In genomic region chr10:92074698-92075394, GRCm38 (mm10) we compare ENCODE assay signal across 15 mouse cellular contexts.
DNase-seq lines count a peak whose midpoint lies in the region; ATAC-seq and TF ChIP-seq lines count a peak whose summit lies in the region.
"Had no signal": no experiment of that assay in that cellular context is flagged by ENCODE, and none has a peak within 500 bp of the region (broad histone marks: within the 10 kb centered on the region; RNA-seq: fewer than 3 reads in every experiment).

No protein-coding gene starts in this region.

- no peak for TF ChIP-seq CTCF in kidney, adult 2 months (conservative IDR thresholded peaks at IDR 0.05; ENCODE audit: insufficient read depth, insufficient read length, low read depth, low read length)

- H3K4me1 ChIP-seq in forebrain, embryonic 12.5 days, result peaks cover 49% of the 10 kb centered on the region
- H3K4me1 ChIP-seq in hindbrain, embryonic 10.5 days (replicated peaks), result peaks cover 65% of the 10 kb centered on the region
- H3K4me1 ChIP-seq in midbrain, embryonic 10.5 days, result peaks cover 71% of the 10 kb centered on the region
- H3K4me1 ChIP-seq in neural tube, embryonic 12.5 days, result peaks cover 25% of the 10 kb centered on the region
- no peaks in the 10 kb centered on the region for H3K4me1 ChIP-seq in kidney, adult 2 months (ENCODE audit: control insufficient read depth, insufficient read depth, low read length)
- no peaks in the 10 kb centered on the region for H3K4me1 ChIP-seq in heart, embryonic 11.5 days (ENCODE audit: control insufficient read depth, insufficient read depth, low read length)
- H3K4me1 ChIP-seq: liver, embryonic 15.5 days had no signal

- no peak for TF ChIP-seq POLR2A in kidney, adult 2 months (IDR thresholded peaks at IDR 0.05; ENCODE audit: low read depth, low read length)

- 66% methylated on average over 11 of the region's 11 CpGs for WGBS in forebrain, embryonic 12.5 days
- 84% methylated on average over 11 of the region's 11 CpGs for WGBS in hindbrain, embryonic 10.5 days
- 82% methylated on average over 11 of the region's 11 CpGs for WGBS in midbrain, embryonic 10.5 days
- 71% methylated on average over 11 of the region's 11 CpGs for WGBS in neural tube, embryonic 12.5 days
- WGBS in kidney, adult 2 months, result 88% methylated on average over 11 of the region's 11 CpGs
- 82% methylated on average over 11 of the region's 11 CpGs for WGBS in heart, embryonic 11.5 days (ENCODE audit: insufficient replicate concordance)

- H3K36me3 ChIP-seq in forebrain, embryonic 12.5 days (replicated peaks), result peaks cover 10% of the 10 kb centered on the region; the same call in 1 of the 2 replicates
- peaks cover 6% of the 10 kb centered on the region; the same call in 1 of the 2 replicates for H3K36me3 ChIP-seq in hindbrain, embryonic 10.5 days
- peaks cover 40% of the 10 kb centered on the region for H3K36me3 ChIP-seq in midbrain, embryonic 10.5 days
- peaks cover 11% of the 10 kb centered on the region; the same call in 1 of the 2 replicates for H3K36me3 ChIP-seq in neural tube, embryonic 12.5 days
- H3K36me3 ChIP-seq in kidney, adult 2 months (ENCODE audit: control insufficient read depth, insufficient read depth, low read length), result no peaks in the 10 kb centered on the region
- no peaks in the 10 kb centered on the region for H3K36me3 ChIP-seq in heart, embryonic 11.5 days (ENCODE audit: control insufficient read depth, insufficient read depth, low read length)
- H3K36me3 ChIP-seq: liver, embryonic 15.5 days had no signal

- peak overlapping the region; percentile 73 for H3K27ac ChIP-seq in forebrain, embryonic 12.5 days
- H3K27ac ChIP-seq in hindbrain, embryonic 10.5 days, result peak overlapping the region; percentile 66
- H3K27ac ChIP-seq in midbrain, embryonic 10.5 days (replicated peaks), result peak overlapping the region; percentile 79
- no peak overlapping the region for H3K27ac ChIP-seq in neural tube, embryonic 12.5 days
- no peak overlapping the region for H3K27ac ChIP-seq in kidney, adult 2 months (ENCODE audit: insufficient read depth, low read depth, low read length)
- no peak overlapping the region for H3K27ac ChIP-seq in heart, embryonic 11.5 days (ENCODE audit: low read depth, low read length)
- H3K27ac ChIP-seq: liver, embryonic 15.5 days had no signal

- H3K4me3 ChIP-seq in forebrain, embryonic 12.5 days (replicated peaks), result no peak overlapping the region
- H3K4me3 ChIP-seq in hindbrain, embryonic 10.5 days, result no peak overlapping the region
- H3K4me3 ChIP-seq in midbrain, embryonic 10.5 days, result no peak overlapping the region
- H3K4me3 ChIP-seq in neural tube, embryonic 12.5 days, result no peak overlapping the region
- H3K4me3 ChIP-seq in kidney, adult 2 months (ENCODE audit: insufficient read depth, low read depth, low read length), result no peak overlapping the region
- H3K4me3 ChIP-seq in heart, embryonic 11.5 days (ENCODE audit: low read depth, low read length), result no peak overlapping the region
- H3K4me3 ChIP-seq: liver, embryonic 15.5 days had no signal

- 0 out of 2 replicates have a peak, but pooled peaks have one; percentile 47 for ATAC-seq in forebrain, embryonic 12.5 days (ENCODE audit: low FRiP score)
- ATAC-seq in neural tube, embryonic 12.5 days (ENCODE audit: low FRiP score, low read depth), result peak; percentile 49; the same call in 1 of the 2 replicates
- no peak for ATAC-seq in heart, embryonic 11.5 days (replicated peaks; ENCODE audit: insufficient number of reproducible peaks, low FRiP score, low TSS enrichment)
- ATAC-seq: activated CD4-positive, CD25-positive, alpha-beta regulatory T cell, adult 4 months; inflammation-experienced regulatory T-cells, adult 6 months had no signal

- H3K27me3 ChIP-seq in forebrain, embryonic 12.5 days, result no peaks in the 10 kb centered on the region
- H3K27me3 ChIP-seq in hindbrain, embryonic 10.5 days (ENCODE audit: insufficient read depth, poor library complexity, severe bottlenecking), result no peaks in the 10 kb centered on the region
- peaks cover 36% of the 10 kb centered on the region for H3K27me3 ChIP-seq in midbrain, embryonic 10.5 days (ENCODE audit: low read depth, poor library complexity, severe bottlenecking)
- H3K27me3 ChIP-seq in neural tube, embryonic 12.5 days (replicated peaks), result no peaks in the 10 kb centered on the region
- no peaks in the 10 kb centered on the region for H3K27me3 ChIP-seq in kidney, adult 2 months (replicated peaks; ENCODE audit: control insufficient read depth, insufficient read depth, low read length)
- H3K27me3 ChIP-seq in heart, embryonic 11.5 days (ENCODE audit: control insufficient read depth, insufficient read depth, low read length), result no peaks in the 10 kb centered on the region
- H3K27me3 ChIP-seq: liver, embryonic 15.5 days had no signal

- DNase-seq in hindbrain, embryonic 10.5 days (ENCODE audit: low spot score), result no peak
- DNase-seq in midbrain, embryonic 10.5 days (ENCODE audit: low spot score), result no peak
- DNase-seq in kidney, adult 2 months, result no peak
- DNase-seq in thymus, adult 18-20 months, result no peak
- DNase-seq: adrenal gland, postnatal 25 days; cerebellum, adult 9-10 months; gastrocnemius, postnatal 14 days; kidney, postnatal 4 days; thymus, adult 2 months had no signal

- H3K9me3 ChIP-seq in forebrain, embryonic 12.5 days, result no peaks in the 10 kb centered on the region
- H3K9me3 ChIP-seq in hindbrain, embryonic 10.5 days, result no peaks in the 10 kb centered on the region
- H3K9me3 ChIP-seq in midbrain, embryonic 10.5 days (replicated peaks), result no peaks in the 10 kb centered on the region
- H3K9me3 ChIP-seq in neural tube, embryonic 12.5 days, result no peaks in the 10 kb centered on the region
- no peaks in the 10 kb centered on the region for H3K9me3 ChIP-seq in heart, embryonic 11.5 days (replicated peaks; ENCODE audit: control insufficient read depth, low read length)
- H3K9me3 ChIP-seq: liver, embryonic 15.5 days had no signal

- H3K4me2 ChIP-seq in forebrain, embryonic 12.5 days, result 0 out of 2 replicates have a peak overlapping the region, but pooled peaks have one; percentile 15
- no peak overlapping the region for H3K4me2 ChIP-seq in neural tube, embryonic 12.5 days (replicated peaks)
- no peak overlapping the region for H3K4me2 ChIP-seq in heart, embryonic 11.5 days
- H3K4me2 ChIP-seq: liver, embryonic 15.5 days had no signal

- H3K9ac ChIP-seq in forebrain, embryonic 12.5 days, result no peak overlapping the region
- no peak overlapping the region for H3K9ac ChIP-seq in neural tube, embryonic 12.5 days
- no peak overlapping the region for H3K9ac ChIP-seq in heart, embryonic 11.5 days (ENCODE audit: low read depth, low read length)
- H3K9ac ChIP-seq: liver, embryonic 15.5 days had no signal

Comparison
In these comparisons a context has a peak if more than half of its experiments do, and no peak if none do; other contexts are left out.
1. H3K27ac ChIP-seq: peak in forebrain, embryonic 12.5 days (single experiment), hindbrain, embryonic 10.5 days (single experiment) and midbrain, embryonic 10.5 days (single experiment); none in neural tube, embryonic 12.5 days (single experiment), kidney, adult 2 months (single experiment) and heart, embryonic 11.5 days (single experiment).